Mouse (Mus musculus): ENCODE measurements around the gene Gm43518. TPM values are rescaled to one million over a fixed set of nuclear protein-coding genes. Genes with fewer than 3 reads are reported as not detected.

The Gm43518 gene
- polyA plus RNA-seq, 1 experiment, result not detected

GRCm38 (mm10) chr5:123893520-123893919 lies 33.7 kb upstream of the Gm43518 start:
- no peak overlapping the region for H3K4me3 ChIP-seq (replicated peaks)
- H3K4me1 ChIP-seq (ENCODE audit: control insufficient read depth), result peaks cover 5% of the 10 kb centered on the region
- TF ChIP-seq TAL1 (IDR thresholded peaks at IDR 0.05; ENCODE audit: low read length) (no peak), GATA1 (IDR thresholded peaks at IDR 0.05; ENCODE audit: low read length) (no peak)
- H3K9me3 ChIP-seq (ENCODE audit: control insufficient read depth, low read length), result no peaks in the 10 kb centered on the region
- H3K27me3 ChIP-seq (ENCODE audit: control insufficient read depth), result no peaks in the 10 kb centered on the region
- H3K36me3 ChIP-seq (ENCODE audit: control insufficient read depth), result no peaks in the 10 kb centered on the region

- peaks cover 5% of the 10 kb centered on the region for H3K4me1 ChIP-seq (ENCODE audit: control insufficient read depth)
- H3K36me3 ChIP-seq (ENCODE audit: control insufficient read depth), result no peaks in the 10 kb centered on the region
- no peak overlapping the region for H3K4me3 ChIP-seq (replicated peaks)
- H3K27me3 ChIP-seq (ENCODE audit: control insufficient read depth), result no peaks in the 10 kb centered on the region
- no peaks in the 10 kb centered on the region for H3K9me3 ChIP-seq (ENCODE audit: control insufficient read depth, low read length)
- TF ChIP-seq TAL1 (IDR thresholded peaks at IDR 0.05; ENCODE audit: low read length) (no peak), GATA1 (IDR thresholded peaks at IDR 0.05; ENCODE audit: low read length) (no peak)
Observed at GRCm38 (mm10) chr5:123896395-123896794, 30.8 kb upstream of the Gm43518 start.

- no peaks in the 10 kb centered on the region for H3K9me3 ChIP-seq (ENCODE audit: control insufficient read depth, low read length)
- H3K4me3 ChIP-seq (replicated peaks), result no peak overlapping the region
- no peaks in the 10 kb centered on the region for H3K36me3 ChIP-seq (ENCODE audit: control insufficient read depth)
- H3K27me3 ChIP-seq (ENCODE audit: control insufficient read depth), result no peaks in the 10 kb centered on the region
- no peak for TF ChIP-seq GATA1 (IDR thresholded peaks at IDR 0.05; ENCODE audit: low read length)
- TF ChIP-seq TAL1 (IDR thresholded peaks at IDR 0.05; ENCODE audit: low read length), result no peak
- H3K4me1 ChIP-seq (ENCODE audit: control insufficient read depth), result no peaks in the 10 kb centered on the region; the same call in none of the 2 replicates
Observed at GRCm38 (mm10) chr5:123897352-123897751, 29.9 kb upstream of the Gm43518 start.

- no peaks in the 10 kb centered on the region for H3K27me3 ChIP-seq (ENCODE audit: control insufficient read depth)
- no peak for TF ChIP-seq GATA1 (IDR thresholded peaks at IDR 0.05; ENCODE audit: low read length)
- TF ChIP-seq TAL1 (IDR thresholded peaks at IDR 0.05; ENCODE audit: low read length), result no peak
- H3K4me1 ChIP-seq (ENCODE audit: control insufficient read depth), result peaks cover 30% of the 10 kb centered on the region
- peaks cover 10% of the 10 kb centered on the region for H3K36me3 ChIP-seq (ENCODE audit: control insufficient read depth)
- no peak overlapping the region for H3K4me3 ChIP-seq (replicated peaks)
- no peaks in the 10 kb centered on the region for H3K9me3 ChIP-seq (ENCODE audit: control insufficient read depth, low read length)
Observed at GRCm38 (mm10) chr5:123904059-123904672, 23.1 kb upstream of the Gm43518 start.

GRCm38 (mm10) chr5:123906146-123906975 lies 20.9 kb upstream of the Gm43518 start:
- Histone ChIP-seq H3K9me3 (ENCODE audit: control insufficient read depth, low read length) (no peaks in the 10 kb centered on the region), H3K36me3 (ENCODE audit: control insufficient read depth) (peaks cover 30% of the 10 kb centered on the region), H3K27me3 (ENCODE audit: control insufficient read depth) (no peaks in the 10 kb centered on the region), H3K4me1 (ENCODE audit: control insufficient read depth) (peaks cover 30% of the 10 kb centered on the region), H3K4me3 (replicated peaks) (peak overlapping the region; percentile 73)
- TF ChIP-seq TAL1 (IDR thresholded peaks at IDR 0.05; ENCODE audit: low read length) (no peak), GATA1 (IDR thresholded peaks at IDR 0.05; ENCODE audit: low read length) (no peak)

GRCm38 (mm10) chr5:123906976-123907630 lies 20.1 kb upstream of the Gm43518 start, which contains the start of gene Denr:
TSS of gene Denr (plus strand) at chr5:123907175.
- Histone ChIP-seq H3K4me1 (ENCODE audit: control insufficient read depth) (peaks cover 30% of the 10 kb centered on the region), H3K27me3 (ENCODE audit: control insufficient read depth) (no peaks in the 10 kb centered on the region), H3K4me3 (replicated peaks) (peak within 1 kb of the TSS; percentile 73), H3K9me3 (ENCODE audit: control insufficient read depth, low read length) (no peaks in the 10 kb centered on the region), H3K36me3 (ENCODE audit: control insufficient read depth) (peaks cover 34% of the 10 kb centered on the region)
- no peak for TF ChIP-seq TAL1 (IDR thresholded peaks at IDR 0.05; ENCODE audit: low read length)

- no peaks in the 10 kb centered on the region for H3K27me3 ChIP-seq (ENCODE audit: control insufficient read depth)
- H3K4me3 ChIP-seq (replicated peaks), result peak overlapping the region; percentile 73
- peaks cover 39% of the 10 kb centered on the region for H3K36me3 ChIP-seq (ENCODE audit: control insufficient read depth)
- no peak for TF ChIP-seq GATA1 (IDR thresholded peaks at IDR 0.05; ENCODE audit: low read length)
- no peak for TF ChIP-seq TAL1 (IDR thresholded peaks at IDR 0.05; ENCODE audit: low read length)
- H3K4me1 ChIP-seq (ENCODE audit: control insufficient read depth), result peaks cover 30% of the 10 kb centered on the region
- no peaks in the 10 kb centered on the region for H3K9me3 ChIP-seq (ENCODE audit: control insufficient read depth, low read length)
Observed at GRCm38 (mm10) chr5:123907631-123907977, 19.6 kb upstream of the Gm43518 start.

- Histone ChIP-seq H3K27me3 (ENCODE audit: control insufficient read depth) (no peaks in the 10 kb centered on the region), H3K36me3 (ENCODE audit: control insufficient read depth) (peaks cover 83% of the 10 kb centered on the region), H3K4me1 (ENCODE audit: control insufficient read depth) (peaks cover 3% of the 10 kb centered on the region; the same call in 1 of the 2 replicates), H3K4me3 (replicated peaks) (no peak overlapping the region), H3K9me3 (ENCODE audit: control insufficient read depth, low read length) (no peaks in the 10 kb centered on the region)
- no peak for TF ChIP-seq TAL1 (IDR thresholded peaks at IDR 0.05; ENCODE audit: low read length)
Observed at GRCm38 (mm10) chr5:123914852-123915251, 12.4 kb upstream of the Gm43518 start.

GRCm38 (mm10) chr5:123922112-123922511 lies 5.1 kb upstream of the Gm43518 start:
- peaks cover 81% of the 10 kb centered on the region for H3K36me3 ChIP-seq (ENCODE audit: control insufficient read depth)

More at GRCm38 (mm10) chr5:123922112-123922511, 5.1 kb upstream of the Gm43518 start:
- Histone ChIP-seq H3K4me3 (replicated peaks) (no peak overlapping the region), H3K4me1 (ENCODE audit: control insufficient read depth) (no peaks in the 10 kb centered on the region), H3K9me3 (ENCODE audit: control insufficient read depth, low read length) (no peaks in the 10 kb centered on the region), H3K27me3 (ENCODE audit: control insufficient read depth) (no peaks in the 10 kb centered on the region)
- TF ChIP-seq GATA1 (IDR thresholded peaks at IDR 0.05; ENCODE audit: low read length) (no peak), TAL1 (IDR thresholded peaks at IDR 0.05; ENCODE audit: low read length) (no peak)
